Mouse (Mus musculus) bone marrow macrophage, adult 2 months (primary cell): ENCODE results near the gene Mink1.

ENCODE experiments used
- CTCF ChIP-seq: IDR thresholded peaks from 2 replicates; pipeline ENCODE4 v1.5.1; 2012; ENCODE audit warnings: low read depth, mild to moderate bottlenecking, low read length, moderate library complexity
- POLR2A ChIP-seq: IDR thresholded peaks from 2 replicates; pipeline ENCODE4 v1.6.1; 2012; ENCODE audit warnings: mild to moderate bottlenecking, low read depth, low read length, borderline replicate concordance

DNA sequence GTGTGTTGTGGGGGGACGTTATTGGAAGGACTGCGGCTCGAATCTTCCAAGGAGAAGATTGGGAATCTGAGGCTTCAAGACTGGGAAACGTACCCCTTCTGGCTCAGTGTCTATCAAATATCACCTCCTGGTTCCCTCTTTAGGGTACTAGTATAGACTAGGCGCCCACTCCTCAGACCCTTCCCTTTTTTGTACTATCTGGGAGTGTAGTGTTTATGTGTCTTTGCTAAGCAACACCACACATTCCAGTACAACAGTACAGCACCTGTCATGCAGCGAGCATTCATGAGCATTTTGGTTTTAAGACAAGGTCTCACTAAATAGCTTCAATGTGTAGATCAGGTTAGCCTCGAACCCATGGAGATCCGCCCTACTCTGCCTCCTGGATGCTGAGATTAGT is 11.2 kb upstream of the Mink1 start:
- TF ChIP-seq CTCF (no peak), POLR2A (no peak)
